Mouse (Mus musculus) T-cell, adult 2 months (primary cell): ENCODE measurements around the gene Vmn1r176.
"Not testable (repeated sequence)": the region's sequence is repeated elsewhere in the genome, so short reads cannot be mapped to it uniquely, and the experiment has no call there.

Source experiments
- DNase-seq: peaks from one replicate; pipeline ENCODE4 v3.0.0; 2022; ENCODE audit warnings: low spot score

The Vmn1r176 gene

GRCm38 (mm10) chr7:23837272-23837671 lies at the start of gene Vmn1r176:
TSS of gene Vmn1r176 (minus strand) at chr7:23837372.
- not testable (repeated sequence) for DNase-seq

GRCm38 (mm10) chr7:23876918-23877317 lies 39.7 kb upstream of the Vmn1r176 start:
- not testable (repeated sequence) for DNase-seq

- DNase-seq = not testable (repeated sequence)
Observed at GRCm38 (mm10) chr7:23866349-23866748, 29.2 kb upstream of the Vmn1r176 start, which contains the start of gene Vmn1r177. TSS of gene Vmn1r177 (minus strand) at chr7:23866449.

- not testable (repeated sequence) for DNase-seq
Observed at GRCm38 (mm10) chr7:23810543-23810942, 26.6 kb downstream of the Vmn1r176 start, which contains the start of gene Vmn1r175. TSS of gene Vmn1r175 (minus strand) at chr7:23810643.

- DNase-seq = no peak
Observed at GRCm38 (mm10) chr7:23784526-23784925, 52.6 kb downstream of the Vmn1r176 start.
